Mouse (Mus musculus): ENCODE measurements around the gene Tnik.

The Tnik gene

GRCm38 (mm10) chr3:28405391-28405790, 142.4 kb downstream of the Tnik start:
- no peak for DNase-seq (ENCODE audit: low spot score)

- peak; percentile 10 for DNase-seq (ENCODE audit: low spot score)
Measured at GRCm38 (mm10) chr3:28408859-28409459, 145.9 kb downstream of the Tnik start.

DNA sequence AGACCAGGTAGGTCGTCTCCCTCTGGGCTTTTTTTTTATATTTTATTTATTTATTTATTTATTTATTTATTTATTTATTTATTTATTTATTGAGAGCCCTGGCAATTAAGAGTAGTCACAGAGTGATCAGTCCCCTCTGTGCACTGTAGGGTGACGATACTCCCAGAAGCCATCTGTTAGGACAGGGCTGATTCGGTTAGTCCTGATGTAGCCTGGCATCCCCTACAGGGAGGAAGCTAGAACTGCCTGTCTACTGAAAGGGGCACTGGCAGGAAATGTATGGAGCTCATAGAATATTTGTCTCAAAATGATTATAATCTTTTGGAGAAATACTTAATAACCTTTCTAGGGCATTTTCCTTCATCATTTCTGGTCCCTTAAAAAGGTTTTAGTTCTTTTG, 147.3 kb downstream of the Tnik start:
- DNase-seq (ENCODE audit: low spot score) = no peak

DNA sequence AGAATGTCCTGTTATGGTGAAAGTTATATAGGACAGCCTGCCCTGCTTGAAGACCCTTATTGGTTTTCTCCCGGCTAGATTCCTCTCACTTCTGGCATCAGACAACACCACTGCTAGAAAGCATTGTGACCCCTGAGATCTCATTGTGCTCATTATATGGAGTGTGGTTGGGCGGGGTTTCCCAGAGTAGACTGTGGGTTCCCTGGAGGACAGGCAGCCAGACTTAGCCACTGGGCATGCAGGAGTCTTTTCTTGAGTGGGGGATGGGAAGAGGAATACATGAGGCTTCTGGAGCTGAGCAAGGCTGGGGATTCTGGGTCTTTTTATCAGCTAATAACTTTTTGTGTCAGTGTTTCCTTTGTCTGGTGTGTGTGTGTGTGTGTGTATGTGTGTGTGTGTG, 153.0 kb downstream of the Tnik start:
- no peak for DNase-seq (ENCODE audit: low spot score)

DNA sequence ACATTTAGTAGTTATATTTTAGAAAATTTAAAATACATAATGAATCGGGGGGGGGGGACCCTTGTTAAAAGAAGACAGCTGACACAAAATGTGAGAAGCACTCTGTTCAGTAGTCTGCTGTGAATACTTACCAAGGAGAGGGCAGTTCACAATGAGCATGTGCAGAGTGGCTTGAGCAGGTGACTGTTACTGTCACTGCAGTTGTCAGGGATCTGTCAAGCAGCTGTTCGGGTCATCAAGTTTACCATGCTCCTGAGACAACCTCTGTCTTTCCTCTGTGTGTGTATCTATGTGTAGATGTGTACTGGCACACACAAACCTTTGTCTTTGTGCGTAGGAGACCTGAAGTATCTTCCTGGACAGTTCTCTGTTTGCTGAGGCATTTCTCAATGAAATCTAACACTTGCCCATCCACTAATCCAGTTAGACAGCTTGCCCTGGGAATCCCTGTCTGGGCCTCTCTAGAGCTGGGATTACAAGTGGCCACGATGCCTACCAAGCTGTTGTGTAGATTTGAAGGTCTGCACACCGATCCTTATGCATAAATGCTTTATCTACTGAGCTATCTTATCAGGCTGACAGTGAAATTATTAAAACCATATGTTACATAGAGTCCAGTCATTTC, 154.2 kb downstream of the Tnik start:
- DNase-seq (ENCODE audit: low spot score) = no peak

DNA sequence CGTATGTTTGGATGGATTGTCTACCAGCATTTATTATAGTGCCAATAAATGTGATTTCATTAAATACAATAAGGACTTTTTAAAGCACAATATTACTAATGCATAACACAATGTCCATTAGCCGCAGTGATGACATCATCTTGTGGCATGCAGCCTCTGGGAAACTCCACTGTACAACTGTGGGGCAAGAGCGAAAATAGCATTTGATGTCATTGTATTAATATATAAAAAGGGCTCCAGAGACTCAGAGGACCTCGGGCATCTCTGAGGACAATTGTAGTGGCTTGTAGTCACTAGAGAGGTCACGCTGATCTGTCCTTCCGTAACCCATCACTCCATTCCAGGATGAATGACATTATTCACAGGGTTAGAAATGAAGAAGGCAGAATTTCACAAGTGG, 157.2 kb downstream of the Tnik start:
- no peak for DNase-seq (ENCODE audit: low spot score)

GRCm38 (mm10) chr3:28420698-28421097, 157.7 kb downstream of the Tnik start:
- DNase-seq (ENCODE audit: low spot score) = no peak

- no peak for DNase-seq (ENCODE audit: low spot score)
Measured at GRCm38 (mm10) chr3:28421798-28422197, 158.8 kb downstream of the Tnik start.

GRCm38 (mm10) chr3:28422221-28422620, 159.2 kb downstream of the Tnik start:
- no peak for DNase-seq (ENCODE audit: low spot score)

DNA sequence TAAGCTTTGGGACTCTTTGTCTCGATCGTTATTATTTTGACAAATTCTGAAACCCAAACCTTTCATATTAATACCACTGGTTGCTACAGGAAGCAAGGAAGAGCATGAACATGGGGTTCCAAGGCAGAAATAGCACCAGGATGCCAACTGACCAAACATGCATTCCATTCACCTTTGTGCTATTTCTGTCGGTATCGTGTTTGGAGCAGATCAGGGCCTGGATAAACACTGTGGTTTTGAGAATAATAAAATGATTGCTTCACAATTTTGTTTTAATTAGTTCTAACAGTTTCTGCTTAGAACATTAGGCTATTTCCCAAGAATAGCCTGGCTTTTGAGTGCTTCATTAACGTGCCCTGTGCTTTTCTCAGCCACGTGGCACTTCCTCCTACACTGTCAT, 162.9 kb downstream of the Tnik start:
- DNase-seq (ENCODE audit: low spot score) = no peak

GRCm38 (mm10) chr3:28431459-28431858, 168.4 kb downstream of the Tnik start:
- DNase-seq (ENCODE audit: low spot score) = no peak

DNA sequence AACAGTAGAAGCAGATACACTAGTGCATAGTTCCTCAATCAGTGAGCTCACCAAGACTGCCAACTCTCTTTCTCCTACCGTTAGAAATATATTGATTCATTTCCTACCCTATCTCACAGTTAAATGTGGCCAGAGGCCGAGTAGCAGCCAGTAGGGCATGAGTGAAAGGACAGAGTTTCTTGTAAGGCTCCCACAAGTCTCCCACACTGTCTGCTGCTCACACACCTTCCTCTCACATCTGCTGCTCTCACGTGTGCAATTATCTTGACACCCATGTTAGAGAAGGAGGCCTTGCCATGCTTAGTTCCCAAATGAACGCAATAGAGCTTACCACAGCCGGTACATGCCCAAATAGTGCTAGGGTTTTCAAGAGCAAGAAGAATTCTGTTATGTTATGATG, 169.3 kb downstream of the Tnik start:
- DNase-seq (ENCODE audit: low spot score) = no peak

- DNase-seq (ENCODE audit: low spot score) = no peak
Measured at GRCm38 (mm10) chr3:28435478-28435877, 172.5 kb downstream of the Tnik start.

DNA sequence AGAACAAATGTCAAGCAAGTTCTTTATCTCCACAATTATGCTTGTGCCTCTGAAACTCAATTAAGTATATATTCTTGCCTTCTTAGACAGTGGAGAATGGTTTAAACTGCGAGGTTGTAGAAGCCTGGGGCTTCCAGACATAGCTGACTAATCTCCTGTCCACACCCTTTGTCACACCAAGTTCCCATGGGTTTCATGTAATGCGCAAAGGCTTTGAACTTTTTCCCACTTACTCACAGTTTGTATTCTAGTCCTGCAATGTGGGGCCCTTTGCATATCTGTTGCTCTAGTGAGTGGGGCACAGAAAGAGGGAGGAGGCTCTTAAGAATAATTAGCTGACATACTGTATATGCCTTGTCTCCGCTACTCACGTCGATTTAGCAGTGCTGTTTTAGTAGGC, 174.4 kb downstream of the Tnik start:
- DNase-seq (ENCODE audit: low spot score) = no peak

- DNase-seq (ENCODE audit: low spot score) = no peak
Measured at GRCm38 (mm10) chr3:28441545-28441944, 178.5 kb downstream of the Tnik start.

- no peak for DNase-seq (ENCODE audit: low spot score)
Measured at GRCm38 (mm10) chr3:28442116-28442515, 179.1 kb downstream of the Tnik start.

GRCm38 (mm10) chr3:28447950-28448349, 184.9 kb downstream of the Tnik start:
- DNase-seq (ENCODE audit: low spot score) = no peak

GRCm38 (mm10) chr3:28453458-28453857, 190.4 kb downstream of the Tnik start:
- DNase-seq (ENCODE audit: low spot score) = no peak

DNA sequence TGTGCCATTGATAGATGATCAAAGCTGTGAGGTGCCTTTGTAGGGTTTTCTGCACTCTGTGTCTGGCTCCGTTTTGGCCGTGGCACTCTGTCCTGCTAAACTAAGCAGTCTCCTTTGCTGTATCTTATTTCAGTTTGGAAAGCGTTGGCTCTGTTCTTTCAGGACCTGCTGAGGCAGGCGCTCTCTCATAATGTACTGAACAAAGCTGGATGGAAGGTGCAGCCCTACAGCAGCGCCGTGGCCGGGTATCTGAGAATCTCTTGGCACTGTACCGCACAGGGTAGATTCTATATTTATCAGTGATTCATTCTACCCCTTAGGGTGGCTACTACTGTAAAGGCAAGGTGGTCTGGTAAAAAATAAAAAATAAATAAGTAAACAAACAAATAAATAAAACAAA, 193.8 kb downstream of the Tnik start:
- no peak for DNase-seq (ENCODE audit: low spot score)

GRCm38 (mm10) chr3:28457517-28457916, 194.5 kb downstream of the Tnik start:
- DNase-seq (ENCODE audit: low spot score) = no peak

DNA sequence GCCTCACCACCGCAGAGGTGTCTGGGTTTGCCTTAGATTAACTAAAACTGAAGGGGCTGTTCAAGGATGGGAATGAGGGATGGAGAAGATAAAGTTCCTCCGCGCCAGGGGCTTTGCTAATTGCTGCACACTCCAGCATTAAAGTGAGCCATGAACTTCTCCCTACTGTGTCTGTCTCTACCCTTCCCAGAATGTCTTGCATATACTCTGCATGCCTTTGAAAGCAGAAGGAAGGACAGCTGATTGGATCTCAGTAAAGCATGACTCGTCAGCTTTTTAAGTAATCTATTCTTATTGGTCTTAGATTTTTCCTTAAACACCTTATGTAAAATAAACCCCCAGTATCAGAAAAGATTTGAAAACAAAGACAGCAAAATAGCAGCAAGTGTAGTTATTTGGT, 203.7 kb downstream of the Tnik start:
- no peak for DNase-seq (ENCODE audit: low spot score)

GRCm38 (mm10) chr3:28467148-28467754, 204.2 kb downstream of the Tnik start:
- DNase-seq (ENCODE audit: low spot score) = no peak

GRCm38 (mm10) chr3:28467871-28468285, 204.9 kb downstream of the Tnik start:
- DNase-seq (ENCODE audit: low spot score) = no peak

DNA sequence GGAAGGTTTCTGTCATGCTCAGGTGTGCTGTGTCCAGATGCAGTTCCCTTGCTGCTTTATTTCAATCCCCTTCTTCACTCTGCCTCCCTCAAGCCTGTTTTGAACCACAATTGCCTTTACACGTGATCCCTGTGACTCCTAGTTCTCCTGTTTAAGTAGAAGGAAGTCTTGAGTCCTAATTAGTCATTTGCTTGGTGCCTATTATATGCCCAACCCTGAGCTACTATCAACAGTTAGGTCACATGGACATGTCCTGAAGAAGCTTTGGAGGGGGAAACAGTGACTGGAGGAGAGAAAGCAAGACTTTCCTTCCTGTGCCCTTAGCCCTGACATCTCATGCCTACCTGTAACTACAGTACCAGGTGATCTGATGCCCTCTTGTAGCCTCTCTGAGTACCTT, 210.4 kb downstream of the Tnik start:
- no peak for DNase-seq (ENCODE audit: low spot score)

Measured in yolk sac, embryonic 10.5 days (tissue).